Mouse (Mus musculus): Measurements from ENCODE around the gene Syt3. TPM values are rescaled to one million over a fixed set of nuclear protein-coding genes. Genes with fewer than 3 reads are reported as not detected.

The Syt3 gene
- polyA plus RNA-seq (2014; fragmentation: Nextera tagmentation; extraction: Ambion mirVana): 61.8 and 70.8 TPM in 2 replicates

GRCm38 (mm10) chr7:44383980-44384715, at the start of gene Syt3:
TSS of gene Syt3 (plus strand) at chr7:44384102.
- Histone ChIP-seq H3K4me2 (replicated peaks) (peak within 1 kb of the TSS; percentile 97), H3K4me3 (replicated peaks; ENCODE audit: low read length) (peak within 1 kb of the TSS; percentile 55), H3K9me3 (ENCODE audit: control insufficient read depth, low read length) (no peaks in the 10 kb centered on the region), H3K27me3 (ENCODE audit: control insufficient read depth, insufficient read depth, low read length) (no peaks in the 10 kb centered on the region), H3K9ac (peak within 1 kb of the TSS; percentile 83), H3K4me1 (replicated peaks; ENCODE audit: control insufficient read depth, insufficient read depth, low read length) (peaks cover 7% of the 10 kb centered on the region; the same call in 1 of the 2 replicates), H3K27ac (peak within 1 kb of the TSS; percentile 71), H3K36me3 (replicated peaks; ENCODE audit: control insufficient read depth, insufficient read depth) (no peaks in the 10 kb centered on the region)
- ATAC-seq (ENCODE audit: low FRiP score) (peak; percentile 88), DNase-seq (ENCODE audit: low spot score) (peak; percentile 82)
- under 1% methylated on average over 31 of the region's 33 CpGs for WGBS

- ATAC-seq (ENCODE audit: low FRiP score) (no peak), DNase-seq (ENCODE audit: low spot score) (no peak)
- no peak overlapping the region for H3K9ac ChIP-seq
- H3K9me3 ChIP-seq (ENCODE audit: control insufficient read depth, low read length): no peaks in the 10 kb centered on the region
- no peak overlapping the region for H3K4me2 ChIP-seq (replicated peaks)
- H3K4me3 ChIP-seq (replicated peaks; ENCODE audit: low read length): no peak overlapping the region
- 76% methylated on average over 14 of the region's 14 CpGs for WGBS
- H3K27me3 ChIP-seq (ENCODE audit: control insufficient read depth, insufficient read depth, low read length): peaks cover 10% of the 10 kb centered on the region; the same call in 1 of the 2 replicates
- H3K27ac ChIP-seq: no peak overlapping the region
- peaks cover 14% of the 10 kb centered on the region; the same call in 1 of the 2 replicates for H3K4me1 ChIP-seq (replicated peaks; ENCODE audit: control insufficient read depth, insufficient read depth, low read length)
- peaks cover 42% of the 10 kb centered on the region for H3K36me3 ChIP-seq (replicated peaks; ENCODE audit: control insufficient read depth, insufficient read depth)
Observed at GRCm38 (mm10) chr7:44334139-44334538, 49.8 kb upstream of the Syt3 start.

DNA sequence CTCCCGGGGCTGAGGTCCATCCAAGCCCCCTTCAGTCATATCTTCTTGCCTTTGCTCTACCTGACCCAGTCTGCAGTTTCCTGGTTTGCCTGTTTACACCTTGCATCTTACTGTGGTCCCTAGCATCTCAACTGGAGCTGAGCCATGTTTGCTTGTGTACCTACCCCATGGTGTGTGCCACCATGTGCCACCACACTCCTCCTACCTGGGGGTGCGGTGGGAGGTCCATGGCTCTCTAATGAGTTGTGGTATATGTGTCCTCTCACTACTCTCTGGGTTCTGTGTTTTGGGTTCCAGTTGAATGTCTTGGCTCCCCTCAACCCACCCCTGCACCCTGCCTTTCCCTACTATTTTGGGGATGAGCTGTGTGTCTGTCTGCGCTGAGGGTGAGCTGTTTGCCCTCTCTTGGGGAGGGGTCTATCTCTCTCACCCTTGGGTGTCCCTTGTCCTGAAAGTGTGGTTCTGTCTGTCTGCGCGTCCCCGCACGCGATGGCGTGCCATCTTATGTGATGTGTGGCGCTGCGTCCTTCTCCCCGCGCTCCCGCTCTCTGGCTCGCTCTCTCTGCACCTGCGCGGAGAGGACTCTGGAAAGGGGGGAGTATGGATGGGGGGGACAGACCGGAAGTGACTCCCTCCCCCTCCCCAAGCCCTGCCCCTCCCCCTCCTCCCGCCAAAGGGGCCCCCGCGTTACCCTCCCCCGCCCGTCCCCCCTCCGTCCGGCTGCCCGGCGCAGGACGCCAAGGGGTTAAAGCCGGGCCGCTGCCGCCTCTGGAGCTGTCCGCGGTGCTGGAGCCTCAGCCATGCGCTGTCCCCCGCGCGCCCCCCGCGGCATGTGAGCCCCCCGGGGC, 48.6 kb upstream of the Syt3 start:
- Histone ChIP-seq H3K9ac (peak overlapping the region; percentile 95), H3K4me1 (replicated peaks; ENCODE audit: control insufficient read depth, insufficient read depth, low read length) (peaks cover 14% of the 10 kb centered on the region; the same call in 1 of the 2 replicates), H3K27ac (peak overlapping the region; percentile 95), H3K27me3 (ENCODE audit: control insufficient read depth, insufficient read depth, low read length) (peaks cover 10% of the 10 kb centered on the region; the same call in 1 of the 2 replicates), H3K4me3 (replicated peaks; ENCODE audit: low read length) (peak overlapping the region; percentile 76), H3K36me3 (replicated peaks; ENCODE audit: control insufficient read depth, insufficient read depth) (peaks cover 33% of the 10 kb centered on the region), H3K9me3 (ENCODE audit: control insufficient read depth, low read length) (no peaks in the 10 kb centered on the region), H3K4me2 (replicated peaks) (peak overlapping the region; percentile 94)
- peak; percentile 75 for DNase-seq (ENCODE audit: low spot score)
- peak; percentile 79 for ATAC-seq (ENCODE audit: low FRiP score)
- 5% methylated on average over 23 of the region's 40 CpGs for WGBS

DNA sequence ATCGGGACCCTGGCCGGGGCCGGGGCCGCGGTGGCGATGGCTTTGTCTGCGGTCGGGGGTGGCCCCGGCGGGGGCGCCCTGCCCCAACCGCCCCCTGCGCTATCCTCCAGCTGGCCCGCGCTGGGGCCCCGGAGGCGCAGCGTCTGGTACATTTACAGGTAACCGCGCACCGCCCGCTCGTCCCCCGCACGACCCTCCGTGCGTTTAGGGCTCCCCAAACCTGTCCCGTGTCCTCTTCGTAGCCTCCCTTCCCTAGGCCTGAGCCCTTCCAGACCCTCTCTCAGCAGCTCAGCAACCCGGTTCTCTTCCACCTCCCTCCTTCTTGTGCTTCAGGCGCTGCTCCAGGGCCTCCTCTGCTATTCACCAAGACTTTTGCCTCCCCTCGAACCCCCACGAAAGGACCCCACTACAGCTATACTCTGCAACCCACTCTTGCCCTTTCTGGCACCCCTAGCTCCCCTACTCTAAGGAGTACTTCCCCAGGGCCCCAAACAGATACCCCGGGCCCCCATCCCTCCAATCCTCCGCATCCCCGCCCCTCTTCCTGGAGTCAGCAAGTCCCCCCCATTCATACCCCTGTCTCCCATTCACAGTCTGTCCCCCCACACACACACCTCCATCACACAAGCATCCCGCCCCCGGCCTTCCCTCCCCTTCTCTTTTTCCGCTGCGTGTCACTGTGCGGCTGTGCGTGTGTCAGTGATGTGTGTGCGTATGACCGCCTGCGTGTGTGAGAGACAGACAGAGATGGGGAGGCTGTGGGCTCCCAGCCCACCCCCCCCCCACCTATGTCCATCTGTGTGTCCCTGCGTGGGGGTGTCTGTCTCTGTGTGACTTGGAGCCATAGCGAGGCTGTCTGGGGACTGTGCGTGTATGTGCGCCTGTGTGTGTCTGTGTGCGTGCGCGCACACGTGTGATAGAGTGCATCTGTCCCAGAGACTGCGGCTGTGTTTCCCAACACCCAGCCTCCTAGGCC, 47.6 kb upstream of the Syt3 start:
- 1% methylated on average over 51 of the region's 54 CpGs for WGBS

GRCm38 (mm10) chr7:44337121-44337849, 46.6 kb upstream of the Syt3 start:
- Histone ChIP-seq H3K4me3 (replicated peaks; ENCODE audit: low read length) (peak overlapping the region; percentile 76), H3K36me3 (replicated peaks; ENCODE audit: control insufficient read depth, insufficient read depth) (peaks cover 24% of the 10 kb centered on the region), H3K27me3 (ENCODE audit: control insufficient read depth, insufficient read depth, low read length) (peaks cover 10% of the 10 kb centered on the region; the same call in 1 of the 2 replicates), H3K27ac (peak overlapping the region; percentile 95), H3K4me1 (replicated peaks; ENCODE audit: control insufficient read depth, insufficient read depth, low read length) (peaks cover 14% of the 10 kb centered on the region; the same call in 1 of the 2 replicates), H3K4me2 (replicated peaks) (peak overlapping the region; percentile 94), H3K9ac (peak overlapping the region; percentile 95), H3K9me3 (ENCODE audit: control insufficient read depth, low read length) (no peaks in the 10 kb centered on the region)
- no peak for DNase-seq (ENCODE audit: low spot score)
- ATAC-seq (ENCODE audit: low FRiP score): no peak
- 3% methylated on average over 32 of the region's 32 CpGs for WGBS

More for the DNA sequence above, 47.6 kb upstream of the Syt3 start:
- Histone ChIP-seq H3K27me3 (ENCODE audit: control insufficient read depth, insufficient read depth, low read length) (peaks cover 10% of the 10 kb centered on the region; the same call in 1 of the 2 replicates), H3K4me2 (replicated peaks) (peak overlapping the region; percentile 94), H3K36me3 (replicated peaks; ENCODE audit: control insufficient read depth, insufficient read depth) (peaks cover 29% of the 10 kb centered on the region), H3K27ac (peak overlapping the region; percentile 95), H3K9me3 (ENCODE audit: control insufficient read depth, low read length) (no peaks in the 10 kb centered on the region), H3K4me1 (replicated peaks; ENCODE audit: control insufficient read depth, insufficient read depth, low read length) (peaks cover 14% of the 10 kb centered on the region; the same call in 1 of the 2 replicates), H3K9ac (peak overlapping the region; percentile 95), H3K4me3 (replicated peaks; ENCODE audit: low read length) (peak overlapping the region; percentile 76)
- ATAC-seq (ENCODE audit: low FRiP score) (peak; percentile 80), DNase-seq (ENCODE audit: low spot score) (peak; percentile 60)

DNA sequence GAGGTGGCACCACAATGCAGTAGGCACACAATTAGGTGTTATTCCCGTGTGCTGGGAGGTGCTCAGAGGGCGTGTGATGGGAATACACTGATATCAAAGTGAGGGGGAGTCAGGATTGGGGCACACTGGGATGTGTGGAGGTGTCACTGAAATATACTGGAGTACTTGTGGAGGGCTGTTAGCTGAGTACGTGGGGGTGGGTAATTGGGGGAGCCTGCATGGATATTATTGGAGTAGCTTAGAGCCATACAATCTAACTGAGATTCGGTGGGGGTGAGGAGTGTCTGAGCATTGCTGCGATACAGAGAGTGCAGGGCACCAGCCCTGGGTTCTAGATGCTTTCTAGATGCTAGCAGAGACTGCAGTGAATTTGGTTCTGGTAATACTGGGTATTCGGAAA, 43.7 kb upstream of the Syt3 start:
- Histone ChIP-seq H3K9ac (no peak overlapping the region), H3K4me1 (replicated peaks; ENCODE audit: control insufficient read depth, insufficient read depth, low read length) (peaks cover 8% of the 10 kb centered on the region; the same call in 1 of the 2 replicates), H3K27me3 (ENCODE audit: control insufficient read depth, insufficient read depth, low read length) (peaks cover 10% of the 10 kb centered on the region; the same call in 1 of the 2 replicates), H3K4me2 (replicated peaks) (no peak overlapping the region), H3K36me3 (replicated peaks; ENCODE audit: control insufficient read depth, insufficient read depth) (peaks cover 30% of the 10 kb centered on the region), H3K9me3 (ENCODE audit: control insufficient read depth, low read length) (no peaks in the 10 kb centered on the region), H3K4me3 (replicated peaks; ENCODE audit: low read length) (no peak overlapping the region), H3K27ac (no peak overlapping the region)
- ATAC-seq (ENCODE audit: low FRiP score): no peak
- DNase-seq (ENCODE audit: low spot score): no peak
- 78% methylated on average over 6 of the region's 6 CpGs for WGBS

DNA sequence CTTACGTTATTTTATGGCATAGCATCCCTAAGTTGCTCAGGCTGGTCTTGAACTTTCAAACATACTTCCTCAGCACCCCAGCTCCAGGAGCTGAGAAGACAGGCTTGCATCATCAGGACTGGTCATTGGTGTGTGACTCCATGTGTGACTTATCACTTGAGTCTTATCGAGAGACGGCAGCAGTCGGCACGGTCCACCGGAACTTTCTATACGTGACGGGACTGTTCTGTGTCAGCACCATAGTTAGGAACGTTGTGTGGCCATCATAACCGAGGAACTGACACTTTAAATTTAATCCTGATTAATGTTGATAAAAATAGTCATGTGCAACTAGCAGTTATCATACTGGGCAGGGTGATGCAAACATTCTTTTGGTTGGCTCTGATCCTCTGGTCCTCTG, 42.8 kb upstream of the Syt3 start:
- Histone ChIP-seq H3K36me3 (replicated peaks; ENCODE audit: control insufficient read depth, insufficient read depth) (peaks cover 38% of the 10 kb centered on the region), H3K4me2 (replicated peaks) (no peak overlapping the region), H3K27me3 (ENCODE audit: control insufficient read depth, insufficient read depth, low read length) (peaks cover 10% of the 10 kb centered on the region; the same call in 1 of the 2 replicates), H3K4me3 (replicated peaks; ENCODE audit: low read length) (no peak overlapping the region), H3K9me3 (ENCODE audit: control insufficient read depth, low read length) (no peaks in the 10 kb centered on the region), H3K9ac (no peak overlapping the region), H3K27ac (no peak overlapping the region), H3K4me1 (replicated peaks; ENCODE audit: control insufficient read depth, insufficient read depth, low read length) (peaks cover 7% of the 10 kb centered on the region; the same call in 1 of the 2 replicates)
- 87% methylated on average over 10 of the region's 10 CpGs for WGBS
- ATAC-seq (ENCODE audit: low FRiP score) (no peak), DNase-seq (ENCODE audit: low spot score) (no peak)

- peaks cover 7% of the 10 kb centered on the region; the same call in 1 of the 2 replicates for H3K4me1 ChIP-seq (replicated peaks; ENCODE audit: control insufficient read depth, insufficient read depth, low read length)
- peaks cover 44% of the 10 kb centered on the region for H3K36me3 ChIP-seq (replicated peaks; ENCODE audit: control insufficient read depth, insufficient read depth)
- H3K4me2 ChIP-seq (replicated peaks): no peak overlapping the region
- H3K9ac ChIP-seq: no peak overlapping the region
- H3K27ac ChIP-seq: no peak overlapping the region
- DNase-seq (ENCODE audit: low spot score) (no peak), ATAC-seq (ENCODE audit: low FRiP score) (no peak)
- H3K4me3 ChIP-seq (replicated peaks; ENCODE audit: low read length): no peak overlapping the region
- peaks cover 8% of the 10 kb centered on the region; the same call in 1 of the 2 replicates for H3K27me3 ChIP-seq (ENCODE audit: control insufficient read depth, insufficient read depth, low read length)
- WGBS: 69% methylated on average over 5 of the region's 5 CpGs
- no peaks in the 10 kb centered on the region for H3K9me3 ChIP-seq (ENCODE audit: control insufficient read depth, low read length)
Observed at GRCm38 (mm10) chr7:44341714-44342113, 42.2 kb upstream of the Syt3 start.

Measured in hindbrain, embryonic 14.5 days (tissue).